Mouse (Mus musculus) central nervous system, embryonic 14 days (tissue): ENCODE measurements around the gene Il18. TPM values are rescaled to one million over a fixed set of nuclear protein-coding genes. Genes with fewer than 3 reads are reported as not detected.

Experiments used
- polyA plus RNA-seq: library from polyadenylated mRNA; depleted of rRNA; stranded (reverse); fragments of >200 nt; gene quantifications from 2 replicates; pipeline ENCODE4 v1.2.3, GENCODE M21; 2012; rRNA removed

Gene Il18
- 14.3 and 17.1 TPM in 2 replicates for polyA plus RNA-seq

DNA sequence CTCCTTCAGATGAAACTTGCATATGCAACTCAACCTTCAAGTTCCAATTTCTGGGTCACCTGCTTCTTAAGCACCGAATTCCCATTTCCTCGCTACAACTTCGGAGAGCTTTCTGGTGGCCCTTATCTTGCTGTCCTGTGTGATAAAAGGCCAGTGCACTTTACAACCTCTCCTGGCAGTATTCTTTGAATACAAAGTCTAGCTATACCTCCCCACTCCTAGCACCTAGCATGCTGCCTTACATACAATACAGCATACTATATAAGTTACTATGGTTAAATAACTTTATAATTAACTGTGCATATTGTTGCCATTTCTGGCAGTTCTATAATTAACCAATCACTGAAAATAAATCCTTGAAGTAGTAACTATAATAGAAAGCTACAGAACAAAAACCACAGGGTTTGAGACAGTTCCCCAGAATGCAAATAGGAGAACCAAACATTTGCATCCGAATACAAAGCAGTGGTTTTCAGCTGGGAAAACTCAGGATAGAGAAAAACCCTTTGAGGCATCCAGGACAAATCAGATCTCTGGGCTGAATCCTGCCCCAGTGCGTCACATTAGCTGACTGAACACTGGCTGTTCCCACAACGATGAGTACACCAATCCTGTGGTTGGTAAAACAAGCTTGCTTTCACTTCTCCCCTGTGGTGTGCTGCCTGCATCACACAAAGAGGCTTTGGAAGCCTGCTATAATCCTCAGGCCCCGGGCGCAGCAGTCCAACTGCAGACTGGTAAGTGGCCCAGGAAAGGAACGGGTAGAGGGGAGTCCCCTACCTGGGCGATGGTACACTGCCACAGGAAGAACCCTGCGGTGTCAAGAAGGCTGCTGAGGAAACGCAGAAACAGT, at the start of gene Il18:
Gene Il18, plus strand, starts transcription at position 587 of the 853 bp plus-strand sequence.

DNA sequence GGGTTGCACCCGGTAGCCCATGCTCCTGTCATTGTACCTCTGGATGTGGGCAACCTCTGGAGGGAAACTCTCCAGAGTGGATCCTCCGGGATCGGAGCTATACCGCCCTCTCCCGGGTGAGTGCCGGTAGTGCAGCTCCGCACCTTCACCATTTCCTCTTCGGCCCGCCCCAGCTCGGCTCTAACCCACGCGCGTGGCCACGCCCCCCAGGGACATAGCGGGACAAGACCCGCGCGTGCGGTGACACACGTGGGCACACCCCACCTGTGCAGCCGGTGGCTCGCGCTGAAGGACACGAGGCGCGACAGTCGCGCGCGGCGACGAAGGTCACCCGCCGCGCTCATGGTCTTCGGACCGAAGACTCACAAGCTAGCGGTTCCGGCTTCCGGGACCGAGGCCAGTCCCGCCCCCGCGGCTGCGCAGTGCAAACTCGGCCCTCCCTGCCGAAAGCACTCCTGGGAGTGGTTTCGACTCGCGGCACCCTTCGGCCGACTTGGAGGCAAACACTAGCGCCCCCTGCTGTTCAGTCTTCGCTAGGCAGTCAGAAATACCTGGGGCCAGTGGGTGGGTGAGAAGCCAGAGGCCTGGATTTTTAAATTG, 26.2 kb upstream of the Il18 start, which contains the start of gene Pts:
Gene Pts, minus strand, starts transcription at position 432 of the 600 bp plus-strand sequence.

DNA sequence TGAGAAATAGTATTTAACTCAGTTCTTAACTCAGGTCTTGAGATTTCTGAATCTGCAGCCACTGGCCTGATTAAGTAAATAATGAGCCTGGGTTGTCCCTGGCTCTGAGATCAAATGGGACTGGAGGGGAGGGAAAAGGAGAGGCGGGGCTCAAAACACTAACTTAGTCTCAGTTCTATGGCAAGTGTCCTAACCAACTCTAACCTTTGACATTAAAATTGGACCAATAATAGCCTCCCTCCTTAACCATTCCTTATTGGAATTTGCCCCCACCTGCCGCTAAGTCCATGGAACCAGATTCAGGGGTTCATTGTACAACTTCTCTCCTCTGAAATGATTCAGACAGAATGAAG, 443 bp downstream of the Il18 start, which contains the start of gene Bco2:
Gene Bco2, minus strand, starts transcription at position 88 of the 353 bp plus-strand sequence.

DNA sequence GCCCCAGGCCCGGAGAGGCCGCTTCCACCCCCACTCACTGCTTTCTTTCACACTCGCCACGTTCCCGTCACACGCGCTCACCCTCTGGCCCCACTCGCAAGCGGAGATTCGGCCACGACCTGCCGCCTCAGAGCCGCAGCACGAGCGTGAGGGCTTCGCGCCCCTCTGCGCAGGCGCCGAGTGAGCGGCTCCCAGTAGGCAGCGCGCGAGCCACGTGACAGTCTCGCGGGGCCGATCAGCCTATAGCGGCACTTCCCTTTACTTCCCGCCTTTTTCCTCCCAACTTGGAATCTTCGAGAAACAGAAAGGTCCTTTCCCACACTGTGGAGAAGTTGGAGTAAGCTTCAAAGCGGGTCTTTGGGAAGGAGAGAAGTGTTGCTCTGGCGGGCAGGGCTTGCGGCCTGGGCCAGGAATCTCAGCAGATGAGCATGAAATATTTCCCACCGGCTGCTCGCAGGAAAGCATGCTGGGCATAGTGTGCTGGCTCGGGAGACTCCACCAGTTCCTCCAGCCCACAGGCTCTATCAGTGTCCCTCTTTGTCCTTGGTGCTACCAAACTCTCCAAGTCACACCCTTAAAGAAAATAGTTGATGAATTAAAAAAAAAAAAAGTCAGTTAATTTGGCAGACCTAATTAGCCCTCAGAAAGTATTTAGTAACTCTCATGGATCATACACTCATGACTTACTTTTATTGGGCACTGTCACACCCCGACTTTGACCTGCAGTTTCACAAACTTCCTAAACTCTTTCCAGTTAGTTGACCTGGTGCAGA, 6.7 kb downstream of the Il18 start, which contains the start of gene Tex12:
Gene Tex12, minus strand, starts transcription at position 181 of the 773 bp plus-strand sequence.

DNA sequence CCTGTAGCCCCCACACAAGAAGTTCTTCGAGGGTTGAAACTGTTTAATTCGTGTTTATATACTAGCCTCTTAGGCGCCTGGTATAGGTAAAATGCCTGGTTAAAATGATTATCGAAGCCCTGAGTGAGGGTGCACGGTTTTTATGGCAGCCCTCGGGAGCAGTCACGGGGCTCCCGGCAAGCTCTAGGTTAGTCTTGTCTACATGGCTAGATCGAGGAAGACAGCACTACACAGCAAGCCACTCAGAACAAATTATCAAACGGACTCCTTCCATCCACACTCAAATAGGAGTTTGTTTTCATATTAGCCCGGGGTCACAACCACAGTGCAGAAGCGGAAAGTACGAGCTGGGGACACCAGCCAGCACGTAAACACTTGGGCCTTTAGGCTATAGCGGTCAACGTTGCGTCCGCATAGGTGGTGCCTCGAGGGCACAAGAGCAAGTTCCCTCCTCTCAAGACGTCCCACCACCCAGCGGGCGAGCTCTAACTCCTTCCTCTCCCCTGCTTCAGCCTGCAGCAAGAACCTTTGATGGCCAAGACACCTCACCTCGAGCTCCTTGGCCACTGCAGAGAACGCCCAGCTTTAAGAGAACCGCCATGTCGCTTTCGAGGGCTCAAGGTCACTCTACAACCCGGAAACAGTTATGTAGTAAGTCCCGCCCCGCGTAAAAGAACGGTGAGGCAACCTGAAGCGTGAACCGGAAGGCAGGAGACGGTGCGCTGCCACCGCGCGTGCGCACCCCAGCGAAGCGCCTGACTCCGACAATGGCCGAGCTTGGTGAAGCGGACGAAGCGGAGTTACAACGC, 48.8 kb downstream of the Il18 start, which contains the start of the genes Sdhd and Timm8b:
Gene Sdhd, minus strand, starts transcription at position 624 of the 809 bp plus-strand sequence.
Gene Timm8b, plus strand, starts transcription at position 722 of the 809 bp plus-strand sequence.

DNA sequence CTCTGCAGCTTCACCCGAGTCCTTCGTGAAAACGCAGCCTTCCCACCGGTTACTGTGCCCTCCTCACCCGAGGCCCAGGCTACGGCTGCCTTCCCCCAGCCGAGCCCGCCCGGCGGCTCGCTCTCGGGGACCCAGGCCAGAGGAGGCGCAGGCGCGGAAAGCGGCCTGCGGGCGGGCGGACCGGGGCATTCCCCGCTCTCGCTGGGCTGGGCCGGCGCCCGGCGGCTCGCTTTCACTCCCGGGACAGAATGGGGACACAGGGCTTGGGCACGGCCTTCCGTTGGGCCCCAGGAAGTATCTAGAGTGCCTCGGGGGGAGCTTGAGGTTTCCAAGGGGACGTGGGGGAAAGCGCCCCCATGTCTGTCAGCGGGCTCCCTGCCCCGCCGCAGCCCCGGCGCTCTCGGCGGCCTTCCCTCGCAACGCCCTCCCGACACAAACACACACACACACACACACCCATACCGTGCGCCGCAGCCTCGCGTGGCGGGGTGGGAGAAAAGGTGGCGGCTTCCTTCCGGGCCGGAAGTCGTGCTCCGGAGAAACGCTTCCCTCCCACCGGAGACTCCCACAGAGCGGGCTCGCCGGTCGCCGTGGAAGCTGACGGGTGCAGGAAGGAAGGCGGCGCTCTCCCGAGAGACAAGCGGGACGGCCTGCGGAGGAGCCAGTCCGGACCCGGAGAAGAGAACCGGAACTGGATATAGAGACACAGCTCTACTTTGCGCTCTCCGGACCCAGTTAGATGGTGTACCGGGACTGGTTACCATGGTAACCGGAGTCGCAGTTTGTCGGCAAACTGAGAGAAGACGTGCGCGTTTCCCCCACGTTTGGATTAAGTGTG, 62.4 kb downstream of the Il18 start, which contains the start of the genes Pih1d2 and Nkapd1:
Gene Pih1d2, plus strand, starts transcription at position 556 of the 838 bp plus-strand sequence.
Gene Nkapd1, minus strand, starts transcription at position 699 of the 838 bp plus-strand sequence.

Other genes with a start within 250 kb of the Il18 start
- gene Rpl10-ps3, start 209.9 kb upstream of the Il18 start, polyA plus RNA-seq = 47.5 and 64.9 TPM in 2 replicates
- gene Plet1, start 60.3 kb upstream of the Il18 start, polyA plus RNA-seq = 0.21 and 0.91 TPM in 2 replicates
- gene Pts, start 26.1 kb upstream of the Il18 start, polyA plus RNA-seq = 82.2 and 86.4 TPM in 2 replicates
- gene Bco2, start 354 bp downstream of the Il18 start, polyA plus RNA-seq = 0.35 and 0.48 TPM in 2 replicates
- gene Tex12, start 6.5 kb downstream of the Il18 start, polyA plus RNA-seq = not detected in 2 replicates
- gene Sdhd, start 49.0 kb downstream of the Il18 start, polyA plus RNA-seq = 145 and 152 TPM in 2 replicates
- 368 and 467 TPM in 2 replicates for gene Timm8b, start 49.1 kb downstream of the Il18 start, polyA plus RNA-seq
- gene Pih1d2, start 62.5 kb downstream of the Il18 start, polyA plus RNA-seq = 3.9 and 4.9 TPM in 2 replicates
- 22.2 and 22.6 TPM in 2 replicates for gene Nkapd1, start 62.6 kb downstream of the Il18 start, polyA plus RNA-seq
- gene Dlat, start 105.0 kb downstream of the Il18 start, polyA plus RNA-seq = 30.6 and 34.2 TPM in 2 replicates
- 31.3 and 33.4 TPM in 2 replicates for gene Dixdc1, start 184.7 kb downstream of the Il18 start, polyA plus RNA-seq
- 1.4 and 2.1 TPM in 2 replicates for gene 2310030G06Rik, start 191.7 kb downstream of the Il18 start, polyA plus RNA-seq
- 4.3 and 17.1 TPM in 2 replicates for gene Cryab, start 196.5 kb downstream of the Il18 start, polyA plus RNA-seq
- gene Hspb2, start 197.5 kb downstream of the Il18 start, polyA plus RNA-seq = 0.95 and 9.7 TPM in 2 replicates
- gene Fdxacb1, start 213.4 kb downstream of the Il18 start, polyA plus RNA-seq = 6.8 and 7.7 TPM in 2 replicates
- gene Alg9, start 220.2 kb downstream of the Il18 start, polyA plus RNA-seq = 38.1 and 40.1 TPM in 2 replicates
- 43.7 and 47.8 TPM in 2 replicates for gene 1110032A03Rik, start 220.7 kb downstream of the Il18 start, polyA plus RNA-seq